Mouse (Mus musculus) heart, embryonic 13.5 days (tissue): ENCODE measurements at regions not wholly inside any gene's neighbourhood (a gene's known extent, or its start where the extent isn't known, plus 50 kb on each side); places are given as distances from the start of the nearest gene placed in this dataset.
A peak's percentile ranks its signal among the peaks of the same experiment; 100 is the strongest.

Experiments used
- ATAC-seq: fragments of 200-750 bp; cut with Nextera tagmentation; 2 replicates; pipeline ENCODE4 v1.8.0; 2017; ENCODE audit warnings: moderate TSS enrichment; ENCODE audit not compliant: insufficient number of reproducible peaks, low FRiP score, low TSS enrichment; ENCODE audit errors: extremely low read depth
- H3K27ac ChIP-seq: fragments of 300-500 bp; sonication (generic); replicated peaks from 2 replicates; pipeline ENCODE4 v1.5.1; 2015; ENCODE audit warnings: moderate library complexity, mild to moderate bottlenecking, inconsistent platforms
- H3K27me3 ChIP-seq: fragments of 300-500 bp; sonication (generic); replicated peaks from 2 replicates; pipeline ENCODE4 v1.6.1; 2015; ENCODE audit warnings: mild to moderate bottlenecking, inconsistent platforms
- H3K36me3 ChIP-seq: fragments of 300-500 bp; sonication (generic); 2 replicates; pipeline ENCODE4 v1.6.1; 2015; ENCODE audit warnings: mild to moderate bottlenecking, inconsistent platforms
- H3K4me1 ChIP-seq: fragments of 300-500 bp; sonication (generic); 2 replicates; pipeline ENCODE4 v1.6.1; 2015; ENCODE audit warnings: inconsistent platforms
- H3K4me2 ChIP-seq: fragments of 300-500 bp; sonication (generic); 2 replicates; pipeline ENCODE4 v1.6.1; 2015; ENCODE audit warnings: inconsistent platforms, mild to moderate bottlenecking, moderate library complexity
- H3K4me3 ChIP-seq: fragments of 300-500 bp; sonication (generic); 2 replicates; pipeline ENCODE4 v1.5.1; 2015; ENCODE audit warnings: moderate library complexity, mild to moderate bottlenecking, inconsistent platforms
- H3K9ac ChIP-seq: fragments of 300-500 bp; sonication (generic); 2 replicates; pipeline ENCODE4 v1.6.1; 2015; ENCODE audit warnings: inconsistent platforms, mild to moderate bottlenecking, moderate library complexity
- H3K9me3 ChIP-seq: fragments of 300-500 bp; sonication (generic); 2 replicates; pipeline ENCODE4 v1.6.1; 2016; ENCODE audit warnings: inconsistent platforms
- WGBS: fragments of 180-500 bp; shearing (Covaris S2); methylation state at CpG from one replicate; pipeline ENCODE4 v1.1.7; 2015; ENCODE audit warnings: mixed read lengths; 5-methylcytosine and 5-hydroxymethylcytosine counted together

- Histone ChIP-seq H3K9me3 (no peaks in the 10 kb centered on the region), H3K4me3 (no peak overlapping the region), H3K4me1 (0 out of 2 replicates have a peak, but pooled peaks cover 2% of the 10 kb centered on the region), H3K36me3 (no peaks in the 10 kb centered on the region), H3K27ac (no peak overlapping the region), H3K27me3 (no peaks in the 10 kb centered on the region), H3K9ac (no peak overlapping the region), H3K4me2 (no peak overlapping the region)
- 51% methylated on average over 1 of the region's 1 CpGs for WGBS
- ATAC-seq = no peak
Measured at GRCm38 (mm10) chr1:105169455-105170113, 186.9 kb downstream of the Rnf152 start.

GRCm38 (mm10) chr1:105168808-105169207, 187.7 kb downstream of the Rnf152 start:
- 76% methylated on average over 1 of the region's 1 CpGs for WGBS
- no peaks in the 10 kb centered on the region for H3K9me3 ChIP-seq
- no peak overlapping the region for H3K4me3 ChIP-seq
- ATAC-seq = no peak
- no peak overlapping the region for H3K9ac ChIP-seq
- 0 out of 2 replicates have a peak, but pooled peaks cover 2% of the 10 kb centered on the region for H3K4me1 ChIP-seq
- H3K4me2 ChIP-seq = no peak overlapping the region
- H3K36me3 ChIP-seq = no peaks in the 10 kb centered on the region
- no peaks in the 10 kb centered on the region for H3K27me3 ChIP-seq
- no peak overlapping the region for H3K27ac ChIP-seq

GRCm38 (mm10) chr1:105157459-105158124, 198.9 kb downstream of the Rnf152 start:
- Histone ChIP-seq H3K4me1 (no peaks in the 10 kb centered on the region), H3K9me3 (no peaks in the 10 kb centered on the region), H3K9ac (no peak overlapping the region), H3K27me3 (no peaks in the 10 kb centered on the region), H3K4me3 (no peak overlapping the region), H3K36me3 (no peaks in the 10 kb centered on the region), H3K4me2 (no peak overlapping the region), H3K27ac (no peak overlapping the region)
- ATAC-seq = no peak
- 73% methylated on average over 2 of the region's 2 CpGs for WGBS

GRCm38 (mm10) chr1:105152175-105152828, 204.2 kb downstream of the Rnf152 start:
- no peaks in the 10 kb centered on the region for H3K4me1 ChIP-seq
- H3K9ac ChIP-seq = no peak overlapping the region
- H3K4me2 ChIP-seq = no peak overlapping the region
- H3K9me3 ChIP-seq = no peaks in the 10 kb centered on the region
- no peaks in the 10 kb centered on the region for H3K27me3 ChIP-seq
- H3K4me3 ChIP-seq = no peak overlapping the region
- ATAC-seq = no peak
- WGBS = 55% methylated on average over 6 of the region's 6 CpGs
- H3K27ac ChIP-seq = no peak overlapping the region
- H3K36me3 ChIP-seq = no peaks in the 10 kb centered on the region

GRCm38 (mm10) chr1:105151466-105151846, 205.1 kb downstream of the Rnf152 start:
- H3K36me3 ChIP-seq = no peaks in the 10 kb centered on the region
- no peak overlapping the region for H3K4me3 ChIP-seq
- 57% methylated on average over 1 of the region's 1 CpGs for WGBS
- H3K4me1 ChIP-seq = no peaks in the 10 kb centered on the region
- H3K27me3 ChIP-seq = no peaks in the 10 kb centered on the region
- no peak for ATAC-seq
- no peaks in the 10 kb centered on the region for H3K9me3 ChIP-seq
- H3K9ac ChIP-seq = no peak overlapping the region
- H3K4me2 ChIP-seq = no peak overlapping the region
- H3K27ac ChIP-seq = no peak overlapping the region

GRCm38 (mm10) chr1:105150624-105151465, 205.7 kb downstream of the Rnf152 start:
- ATAC-seq = no peak
- no peak overlapping the region for H3K4me3 ChIP-seq
- H3K9ac ChIP-seq = no peak overlapping the region
- no peak overlapping the region for H3K27ac ChIP-seq
- no peaks in the 10 kb centered on the region for H3K9me3 ChIP-seq
- no peaks in the 10 kb centered on the region for H3K27me3 ChIP-seq
- 77% methylated on average over 12 of the region's 12 CpGs for WGBS
- no peaks in the 10 kb centered on the region for H3K4me1 ChIP-seq
- no peak overlapping the region for H3K4me2 ChIP-seq
- H3K36me3 ChIP-seq = no peaks in the 10 kb centered on the region

- no peak overlapping the region for H3K4me3 ChIP-seq
- no peaks in the 10 kb centered on the region for H3K4me1 ChIP-seq
- no peak overlapping the region for H3K4me2 ChIP-seq
- no peak overlapping the region for H3K9ac ChIP-seq
- no peaks in the 10 kb centered on the region for H3K9me3 ChIP-seq
- no peaks in the 10 kb centered on the region for H3K27me3 ChIP-seq
- ATAC-seq = no peak
- H3K36me3 ChIP-seq = no peaks in the 10 kb centered on the region
- H3K27ac ChIP-seq = no peak overlapping the region
- WGBS = 70% methylated on average over 2 of the region's 2 CpGs
Measured at GRCm38 (mm10) chr1:105148792-105149191, 207.7 kb downstream of the Rnf152 start.

- no peak overlapping the region for H3K4me3 ChIP-seq
- no peak overlapping the region for H3K9ac ChIP-seq
- H3K27me3 ChIP-seq = no peaks in the 10 kb centered on the region
- ATAC-seq = no peak
- no peak overlapping the region for H3K27ac ChIP-seq
- H3K4me2 ChIP-seq = no peak overlapping the region
- H3K36me3 ChIP-seq = no peaks in the 10 kb centered on the region
- H3K4me1 ChIP-seq = no peaks in the 10 kb centered on the region
- no peaks in the 10 kb centered on the region for H3K9me3 ChIP-seq
Measured at GRCm38 (mm10) chr1:105148048-105148447, 208.5 kb downstream of the Rnf152 start.

GRCm38 (mm10) chr1:105123936-105124335, 232.6 kb downstream of the Rnf152 start:
- no peak for ATAC-seq
- Histone ChIP-seq H3K9ac (no peak overlapping the region), H3K4me3 (no peak overlapping the region), H3K27me3 (no peaks in the 10 kb centered on the region), H3K4me1 (peaks cover 6% of the 10 kb centered on the region; the same call in 1 of the 2 replicates), H3K27ac (no peak overlapping the region), H3K36me3 (no peaks in the 10 kb centered on the region), H3K4me2 (no peak overlapping the region), H3K9me3 (no peaks in the 10 kb centered on the region)
- 62% methylated on average over 4 of the region's 4 CpGs for WGBS

GRCm38 (mm10) chr1:105117888-105118287, 238.6 kb downstream of the Rnf152 start:
- Histone ChIP-seq H3K36me3 (no peaks in the 10 kb centered on the region), H3K4me2 (no peak overlapping the region), H3K27me3 (no peaks in the 10 kb centered on the region), H3K4me1 (peaks cover 14% of the 10 kb centered on the region), H3K9me3 (no peaks in the 10 kb centered on the region), H3K4me3 (no peak overlapping the region), H3K9ac (no peak overlapping the region), H3K27ac (peak overlapping the region; percentile 65)
- 72% methylated on average over 2 of the region's 2 CpGs for WGBS
- ATAC-seq = no peak

- no peak overlapping the region for H3K4me2 ChIP-seq
- no peaks in the 10 kb centered on the region for H3K9me3 ChIP-seq
- H3K4me3 ChIP-seq = no peak overlapping the region
- WGBS = 84% methylated on average over 3 of the region's 3 CpGs
- H3K4me1 ChIP-seq = peaks cover 14% of the 10 kb centered on the region
- H3K36me3 ChIP-seq = no peaks in the 10 kb centered on the region
- no peak for ATAC-seq
- no peak overlapping the region for H3K27ac ChIP-seq
- H3K9ac ChIP-seq = no peak overlapping the region
- H3K27me3 ChIP-seq = no peaks in the 10 kb centered on the region
Measured at GRCm38 (mm10) chr1:105116231-105116630, 240.3 kb downstream of the Rnf152 start.
